Mouse (Mus musculus) cortical plate, adult 2 months (tissue): Measurements from ENCODE around the gene Fhad1. TPM values are rescaled to one million over a fixed set of nuclear protein-coding genes. Genes with fewer than 3 reads are reported as not detected.

Source experiments
- H3K27ac ChIP-seq: fragments of 200-500 bp; 2 replicates; pipeline ENCODE4 v1.5.1; 2012; ENCODE audit warnings: low read length, control low read depth, inconsistent platforms; ENCODE audit not compliant: insufficient read depth
- H3K4me1 ChIP-seq: fragments of 200-500 bp; 2 replicates; pipeline ENCODE4 v1.6.1; 2011; ENCODE audit warnings: low read length; ENCODE audit not compliant: control insufficient read depth, insufficient read depth
- H3K4me3 ChIP-seq: fragments of 200-500 bp; 2 replicates; pipeline ENCODE4 v1.5.1; 2011; ENCODE audit warnings: mild to moderate bottlenecking, low read length, control low read depth; ENCODE audit not compliant: insufficient read depth
- CTCF ChIP-seq: fragments of 200-500 bp; IDR thresholded peaks from 2 replicates; pipeline ENCODE4 v1.5.1; 2011; ENCODE audit warnings: mild to moderate bottlenecking, control low read depth, low read length; ENCODE audit not compliant: insufficient read depth; ENCODE audit errors: extremely low read depth
- POLR2A ChIP-seq: fragments of 200-500 bp; IDR thresholded peaks from 2 replicates; pipeline ENCODE4 v1.6.1; 2011; ENCODE audit warnings: mild to moderate bottlenecking, low read length, control low read depth; ENCODE audit not compliant: insufficient read depth; ENCODE audit errors: extremely low read depth
- polyA plus RNA-seq: library from polyadenylated mRNA; depleted of rRNA; stranded (reverse); fragments of >200 nt; gene quantifications from 2 replicates; pipeline ENCODE4 v1.2.3, GENCODE M21; 2012

The Fhad1 gene
- polyA plus RNA-seq, 1 experiment: 8.2 TPM

GRCm38 (mm10) chr4:141870666-141871332, 144.1 kb downstream of the Fhad1 start:
- H3K27ac ChIP-seq: peak overlapping the region; percentile 39
- peaks cover 13% of the 10 kb centered on the region for H3K4me1 ChIP-seq
- H3K4me3 ChIP-seq: peak overlapping the region; percentile 94; the same call in 1 of the 2 replicates
- TF ChIP-seq POLR2A: 0 out of 2 replicates have a peak, but pooled peaks have one; percentile 21
- TF ChIP-seq CTCF: no peak

- Histone ChIP-seq H3K4me3 (no peak overlapping the region; the same call in 1 of the 2 replicates), H3K4me1 (peaks cover 13% of the 10 kb centered on the region), H3K27ac (0 out of 2 replicates have a peak overlapping the region, but pooled peaks have one; percentile 20)
- TF ChIP-seq CTCF (no peak), POLR2A (no peak)
Measured at GRCm38 (mm10) chr4:141869436-141870215, 145.3 kb downstream of the Fhad1 start.

GRCm38 (mm10) chr4:141868051-141868450, 146.8 kb downstream of the Fhad1 start:
- H3K4me1 ChIP-seq: peaks cover 13% of the 10 kb centered on the region
- TF ChIP-seq POLR2A: no peak
- no peak for TF ChIP-seq CTCF
- H3K27ac ChIP-seq: no peak overlapping the region
- no peak overlapping the region for H3K4me3 ChIP-seq

- H3K4me1 ChIP-seq: peaks cover 13% of the 10 kb centered on the region
Measured at GRCm38 (mm10) chr4:141867498-141867897, 147.4 kb downstream of the Fhad1 start.

GRCm38 (mm10) chr4:141866933-141867490, 147.9 kb downstream of the Fhad1 start:
- H3K4me1 ChIP-seq: peaks cover 11% of the 10 kb centered on the region
- no peak overlapping the region for H3K4me3 ChIP-seq
- H3K27ac ChIP-seq: peak overlapping the region; percentile 62
- TF ChIP-seq CTCF (no peak), POLR2A (no peak)

More at GRCm38 (mm10) chr4:141867498-141867897, 147.4 kb downstream of the Fhad1 start:
- TF ChIP-seq POLR2A: no peak
- TF ChIP-seq CTCF: no peak
- Histone ChIP-seq H3K27ac (peak overlapping the region; percentile 62), H3K4me3 (no peak overlapping the region)

GRCm38 (mm10) chr4:141865600-141865999, 149.3 kb downstream of the Fhad1 start:
- Histone ChIP-seq H3K4me1 (peaks cover 9% of the 10 kb centered on the region), H3K27ac (no peak overlapping the region)
- TF ChIP-seq POLR2A (no peak), CTCF (no peak)

GRCm38 (mm10) chr4:141865006-141865405, 149.9 kb downstream of the Fhad1 start:
- Histone ChIP-seq H3K27ac (no peak overlapping the region), H3K4me3 (no peak overlapping the region), H3K4me1 (peaks cover 9% of the 10 kb centered on the region)
- TF ChIP-seq CTCF (no peak), POLR2A (no peak)

More at GRCm38 (mm10) chr4:141865600-141865999, 149.3 kb downstream of the Fhad1 start:
- no peak overlapping the region for H3K4me3 ChIP-seq

- H3K4me3 ChIP-seq: no peak overlapping the region
- H3K27ac ChIP-seq: no peak overlapping the region
- no peak for TF ChIP-seq POLR2A
- TF ChIP-seq CTCF: no peak
Measured at GRCm38 (mm10) chr4:141864506-141864905, 150.4 kb downstream of the Fhad1 start.

GRCm38 (mm10) chr4:141863726-141864280, 151.1 kb downstream of the Fhad1 start:
- Histone ChIP-seq H3K4me1 (peaks cover 9% of the 10 kb centered on the region), H3K27ac (0 out of 2 replicates have a peak overlapping the region, but pooled peaks have one; percentile 45), H3K4me3 (no peak overlapping the region)
- TF ChIP-seq CTCF (no peak), POLR2A (no peak)

More at GRCm38 (mm10) chr4:141864506-141864905, 150.4 kb downstream of the Fhad1 start:
- peaks cover 9% of the 10 kb centered on the region for H3K4me1 ChIP-seq
